Mouse (Mus musculus) MEL (cell line): ENCODE data around the gene Ippk. TPM values are rescaled to one million over a fixed set of nuclear protein-coding genes. Genes with fewer than 3 reads are reported as not detected.

Experiments used
- DNase-seq: peaks from one replicate; pipeline ENCODE4 v3.0.0; 2011; ENCODE audit warnings: low read depth, low spot score
- H3K27ac ChIP-seq: 2 replicates; pipeline ENCODE4 v1.5.1; 2012; ENCODE audit warnings: low read depth, mild to moderate bottlenecking, control low read depth, low read length, moderate library complexity; ENCODE audit not compliant: control insufficient read depth
- H3K27me3 ChIP-seq, 2 experiments: fragments of 150-350 bp in 1 of 2; sonication (generic) in 1 of 2; 2 replicates each; pipeline ENCODE4 v1.6.1; 2012; ENCODE audit warnings: low read length in 2 of 2, mild to moderate bottlenecking in 2 of 2, improper control_type of control experiment in 1 of 2, moderate library complexity in 1 of 2; ENCODE audit not compliant: insufficient read depth in 2 of 2, control insufficient read depth in 1 of 2
- H3K36me3 ChIP-seq, 2 experiments: 2 replicates each; pipeline ENCODE4 v1.6.1; 2012 to 2014; ENCODE audit warnings: low read length in 2 of 2, improper control_type of control experiment in 1 of 2, inconsistent platforms in 1 of 2, mild to moderate bottlenecking in 1 of 2; ENCODE audit not compliant: insufficient read depth in 2 of 2, control insufficient read depth in 1 of 2
- H3K4me1 ChIP-seq, 2 experiments: fragments of 150-350 bp in 1 of 2; sonication (generic) in 1 of 2; 2 replicates each; pipeline ENCODE4 v1.6.1; 2012; ENCODE audit warnings: low read length in 2 of 2, improper control_type of control experiment in 1 of 2, mild to moderate bottlenecking in 1 of 2; ENCODE audit not compliant: insufficient read depth in 2 of 2, control insufficient read depth in 1 of 2
- H3K4me3 ChIP-seq, 2 experiments: fragments of 150-350 bp in 1 of 2; sonication (generic) in 1 of 2; 2 replicates each; pipeline ENCODE4 v1.5.1; 2012; ENCODE audit warnings: low read depth in 2 of 2, low read length in 2 of 2, mild to moderate bottlenecking in 2 of 2, moderate library complexity in 2 of 2, control low read depth in 1 of 2, improper control_type of control experiment in 1 of 2; ENCODE audit not compliant: control insufficient read depth in 1 of 2, insufficient read depth in 1 of 2
- H3K79me2 ChIP-seq: 2 replicates; pipeline ENCODE4 v1.6.1; 2012; ENCODE audit warnings: mild to moderate bottlenecking, low read length, moderate library complexity; ENCODE audit not compliant: control insufficient read depth, poor library complexity, insufficient read depth
- H3K9ac ChIP-seq: 2 replicates; pipeline ENCODE4 v1.6.1; 2012; ENCODE audit warnings: low read depth, mild to moderate bottlenecking, control low read depth, low read length, moderate library complexity; ENCODE audit not compliant: control insufficient read depth, poor library complexity, severe bottlenecking
- H3K9me3 ChIP-seq: fragments of 150-350 bp; sonication (generic); replicated peaks from 2 replicates; pipeline ENCODE4 v1.6.1; 2012; ENCODE audit warnings: mild to moderate bottlenecking, low read length, improper control_type of control experiment, moderate library complexity; ENCODE audit not compliant: insufficient read depth
- BHLHE40 ChIP-seq: IDR thresholded peaks from 2 replicates; pipeline ENCODE4 v1.6.1; 2012; ENCODE audit warnings: low read depth, mild to moderate bottlenecking, inconsistent platforms, low read length, improper control_type of control experiment, borderline replicate concordance
- CHD1 ChIP-seq: IDR thresholded peaks from 2 replicates; pipeline ENCODE4 v1.6.1; 2012; ENCODE audit warnings: low read depth, mild to moderate bottlenecking, inconsistent platforms, low read length, improper control_type of control experiment
- CTCF ChIP-seq, 3 experiments: IDR thresholded peaks in 2 of 3; conservative IDR thresholded peaks in 1 of 3; 2 replicates each; pipeline ENCODE4 v1.5.1; 2011 to 2012; ENCODE audit warnings: low read length in 3 of 3, low read depth in 2 of 3, mild to moderate bottlenecking in 2 of 3, improper control_type of control experiment in 1 of 3, inconsistent platforms in 1 of 3, mixed read lengths in 1 of 3, moderate library complexity in 1 of 3; ENCODE audit not compliant: control insufficient read depth in 1 of 3, insufficient read depth in 1 of 3, poor library complexity in 1 of 3, severe bottlenecking in 1 of 3
- E2F4 ChIP-seq: IDR thresholded peaks from 2 replicates; pipeline ENCODE4 v1.6.1; 2011; ENCODE audit warnings: low read depth, low read length, improper control_type of control experiment, borderline replicate concordance
- GABPA ChIP-seq: IDR thresholded peaks from 2 replicates; pipeline ENCODE4 v1.6.1; 2012; ENCODE audit warnings: low read depth, mild to moderate bottlenecking, inconsistent platforms, low read length, improper control_type of control experiment, moderate library complexity
- MAFK ChIP-seq: IDR thresholded peaks from 2 replicates; pipeline ENCODE4 v1.6.1; 2011; ENCODE audit warnings: low read depth, mild to moderate bottlenecking, low read length, improper control_type of control experiment, borderline replicate concordance
- MEF2A ChIP-seq: IDR thresholded peaks from 2 replicates; pipeline ENCODE4 v1.6.1; 2014; ENCODE audit warnings: low read depth, mild to moderate bottlenecking, inconsistent platforms, low read length, improper control_type of control experiment; ENCODE audit not compliant: poor library complexity, insufficient replicate concordance, severe bottlenecking; ENCODE audit errors: extremely low read depth
- MXI1 ChIP-seq: IDR thresholded peaks from 2 replicates; pipeline ENCODE4 v1.6.1; 2011; ENCODE audit warnings: mild to moderate bottlenecking, low read depth, low read length, improper control_type of control experiment
- MYB ChIP-seq: IDR thresholded peaks from 2 replicates; pipeline ENCODE4 v1.6.1; 2011; ENCODE audit warnings: mild to moderate bottlenecking, low read depth, low read length, improper control_type of control experiment
- NRF1 ChIP-seq: IDR thresholded peaks from 2 replicates; pipeline ENCODE4 v1.6.1; 2014; ENCODE audit warnings: low read depth, mild to moderate bottlenecking, inconsistent platforms, low read length, improper control_type of control experiment, moderate library complexity; ENCODE audit not compliant: poor library complexity, insufficient read depth, severe bottlenecking
- POLR2AphosphoS5 ChIP-seq: IDR thresholded peaks from 2 replicates; pipeline ENCODE4 v1.6.1; 2012; ENCODE audit warnings: low read depth, borderline replicate concordance, mild to moderate bottlenecking, inconsistent platforms, low read length, moderate library complexity, mixed read lengths
- RAD21 ChIP-seq: IDR thresholded peaks from 2 replicates; pipeline ENCODE4 v1.6.1; 2011; ENCODE audit warnings: mild to moderate bottlenecking, low read depth, low read length, improper control_type of control experiment
- SMC3 ChIP-seq: IDR thresholded peaks from 2 replicates; pipeline ENCODE4 v1.6.1; 2011; ENCODE audit warnings: low read depth, low read length, improper control_type of control experiment
- TAL1 ChIP-seq: IDR thresholded peaks from 2 replicates; pipeline ENCODE4 v1.6.1; 2012; ENCODE audit warnings: mild to moderate bottlenecking, inconsistent platforms, low read length, moderate library complexity, mixed read lengths
- TCF12 ChIP-seq: IDR thresholded peaks from 2 replicates; pipeline ENCODE4 v1.6.1; 2014; ENCODE audit warnings: low read depth, mild to moderate bottlenecking, inconsistent platforms, low read length, improper control_type of control experiment, moderate library complexity
- ZKSCAN1 ChIP-seq: IDR thresholded peaks from 2 replicates; pipeline ENCODE4 v1.6.1; 2012; ENCODE audit warnings: low read depth, mild to moderate bottlenecking, inconsistent platforms, low read length, improper control_type of control experiment, moderate library complexity
- ZNF384 ChIP-seq: IDR thresholded peaks from 2 replicates; pipeline ENCODE4 v1.6.1; 2012; ENCODE audit warnings: low read depth, mild to moderate bottlenecking, inconsistent platforms, low read length, improper control_type of control experiment
- polyA plus RNA-seq, 2 experiments: library from polyadenylated mRNA; stranded (reverse) in 1 of 2; unstranded in 1 of 2; fragments of >175 nt in 1 of 2; fragments of >200 nt in 1 of 2; gene quantifications; 2 replicates each; pipeline versions ENCODE4 v1.2.1 to v1.2.4; 2012; ENCODE audit warnings: low replicate concordance in 2 of 2, low read depth in 1 of 2; ENCODE audit not compliant: insufficient read length in 2 of 2, insufficient read depth in 1 of 2, missing spikeins in 1 of 2
- total RNA-seq: library from RNA; depleted of rRNA; stranded (reverse); fragments of 300-350 nt; gene quantifications from 2 replicates; pipeline ENCODE4 v1.2.3, GENCODE M21; 2012

Ippk gene
- total and polyA plus RNA-seq, 3 experiments: 14.0 to 19.6 TPM; not detected in 1

- Histone ChIP-seq H3K9me3 (no peaks in the 10 kb centered on the region), H3K27me3 (no peaks in the 10 kb centered on the region), H3K4me1 (no peaks in the 10 kb centered on the region), H3K9ac (no peak overlapping the region), H3K36me3 (peaks cover 0 to 3% of the 10 kb centered on the region in 2 experiments; a peak in 1 of 4 replicates), H3K79me2 (no peaks in the 10 kb centered on the region), H3K27ac (no peak overlapping the region), H3K4me3 (no peak overlapping the region)
- no peak for TF ChIP-seq TAL1
- TF ChIP-seq MXI1: no peak
- no peak for TF ChIP-seq ZNF384
- TF ChIP-seq TCF12: no peak
- TF ChIP-seq ZKSCAN1: no peak
- DNase-seq: no peak
Observed at GRCm38 (mm10) chr13:49382997-49383396, 38.1 kb upstream of the Ippk start.

- TF ChIP-seq POLR2AphosphoS5: no peak
- no peak for TF ChIP-seq MAFK
- no peak for TF ChIP-seq MEF2A
Observed at GRCm38 (mm10) chr13:49384751-49385463, 36.1 kb upstream of the Ippk start.

DNA sequence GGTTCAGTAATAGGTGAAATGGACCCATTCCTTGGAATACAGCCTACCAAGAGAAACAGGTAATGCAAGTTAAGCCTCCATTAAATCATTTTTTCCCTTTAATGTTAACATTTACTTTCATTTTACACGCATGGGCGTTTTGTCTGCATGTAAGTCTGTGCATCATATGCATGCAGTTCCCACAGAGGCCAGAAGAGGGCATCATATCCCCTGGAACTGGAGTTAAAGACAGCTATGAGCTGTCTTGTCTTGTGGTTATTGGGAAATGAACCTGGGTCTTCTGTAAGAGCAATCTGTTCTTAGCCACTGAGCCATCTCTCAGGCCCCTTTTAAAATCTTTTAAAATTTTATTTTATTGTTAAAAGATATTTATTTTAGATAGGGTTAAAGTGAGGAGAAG is 29.7 kb upstream of the Ippk start:
- H3K4me1 ChIP-seq: peaks cover 0 to 11% of the 10 kb centered on the region in 2 experiments; a peak in 2 of 4 replicates
- no peak overlapping the region for H3K27ac ChIP-seq
- H3K9ac ChIP-seq: no peak overlapping the region
- TF ChIP-seq POLR2AphosphoS5 (no peak), GABPA (no peak), RAD21 (peak; percentile 44), NRF1 (no peak), E2F4 (no peak), BHLHE40 (no peak), MYB (no peak), SMC3 (peak; percentile 53), CTCF (IDR thresholded peaks at IDR 0.05 in 2 of 3, conservative IDR thresholded peaks at IDR 0.05 in 1 of 3; ENCODE audit: control insufficient read depth in 1 of 3, insufficient read depth in 1 of 3, low read depth in 2 of 3, low read length in 3 of 3, poor library complexity in 1 of 3, severe bottlenecking in 1 of 3) (peak; percentile 46 to 75 (median 57)), ZKSCAN1 (no peak), CHD1 (no peak)
- no peak overlapping the region for H3K4me3 ChIP-seq
- H3K9me3 ChIP-seq: no peaks in the 10 kb centered on the region
- peak; percentile 63 for DNase-seq
- H3K36me3 ChIP-seq: peaks cover 0 to 8% of the 10 kb centered on the region in 2 experiments; a peak in 2 of 4 replicates
- H3K27me3 ChIP-seq: no peaks in the 10 kb centered on the region
- no peaks in the 10 kb centered on the region for H3K79me2 ChIP-seq

More at GRCm38 (mm10) chr13:49384751-49385463, 36.1 kb upstream of the Ippk start:
- H3K4me1 ChIP-seq: no peaks in the 10 kb centered on the region
- no peaks in the 10 kb centered on the region for H3K27me3 ChIP-seq
- H3K27ac ChIP-seq: no peak overlapping the region
- H3K4me3 ChIP-seq: no peak overlapping the region
- H3K36me3 ChIP-seq: peaks cover 0 to 3% of the 10 kb centered on the region in 2 experiments; a peak in 1 of 4 replicates
- DNase-seq: no peak
- H3K9ac ChIP-seq: no peak overlapping the region
- H3K9me3 ChIP-seq: no peaks in the 10 kb centered on the region
- no peaks in the 10 kb centered on the region for H3K79me2 ChIP-seq
